Mouse (Mus musculus): ENCODE measurements around the gene Bpifa5. TPM values are rescaled to one million over a fixed set of nuclear protein-coding genes. Genes with fewer than 3 reads are reported as not detected.
A peak's percentile ranks its signal among the peaks of the same experiment; 100 is the strongest.

Bpifa5 gene
- total and polyA plus RNA-seq, 2 experiments from 2014 or later, result not detected

DNA sequence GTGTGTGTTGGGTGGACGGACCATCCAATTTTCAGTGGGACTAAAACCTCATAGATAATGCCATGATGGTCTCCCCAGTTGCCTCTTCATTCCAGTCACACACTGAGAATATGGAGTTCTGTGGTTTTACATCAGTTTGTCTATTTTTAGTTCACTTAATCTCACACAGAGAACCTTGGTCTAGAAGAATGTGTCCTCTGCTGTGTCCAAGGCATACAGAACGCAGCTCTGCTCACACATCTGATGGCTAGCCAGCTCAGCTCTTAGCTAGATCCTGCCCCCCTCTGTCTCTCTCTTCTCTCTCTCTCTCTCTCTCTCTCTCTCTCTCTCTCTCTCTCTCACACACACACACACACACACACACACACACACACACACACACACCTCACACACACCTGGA, 29.7 kb downstream of the Bpifa5 start:
- Histone ChIP-seq H3K4me3 (ENCODE audit: low read depth, low read length) (no peak overlapping the region), H3K27me3 (ENCODE audit: control insufficient read depth, insufficient read depth, low read length) (no peaks in the 10 kb centered on the region), H3K9ac (replicated peaks; ENCODE audit: low read depth, low read length) (no peak overlapping the region), H3K4me2 (ENCODE audit: low read depth, low read length) (no peak overlapping the region), H3K27ac (ENCODE audit: low read depth) (peak overlapping the region; percentile 91), H3K4me1 (ENCODE audit: control insufficient read depth, insufficient read depth) (peaks cover 25% of the 10 kb centered on the region), H3K36me3 (replicated peaks; ENCODE audit: control insufficient read depth, insufficient read depth, low read length) (no peaks in the 10 kb centered on the region), H3K9me3 (replicated peaks; ENCODE audit: control insufficient read depth, low read length) (no peaks in the 10 kb centered on the region)
- 33% methylated on average over 2 of the region's 2 CpGs for WGBS
- peak; percentile 82 for DNase-seq (ENCODE audit: low spot score)
- peak; percentile 89 for ATAC-seq (ENCODE audit: insufficient read depth, low read depth)
- no peak for TF ChIP-seq EP300 (IDR thresholded peaks at IDR 0.05; ENCODE audit: low read depth)
- no peak for TF ChIP-seq CTCF (IDR thresholded peaks at IDR 0.05; ENCODE audit: low read depth)

DNA sequence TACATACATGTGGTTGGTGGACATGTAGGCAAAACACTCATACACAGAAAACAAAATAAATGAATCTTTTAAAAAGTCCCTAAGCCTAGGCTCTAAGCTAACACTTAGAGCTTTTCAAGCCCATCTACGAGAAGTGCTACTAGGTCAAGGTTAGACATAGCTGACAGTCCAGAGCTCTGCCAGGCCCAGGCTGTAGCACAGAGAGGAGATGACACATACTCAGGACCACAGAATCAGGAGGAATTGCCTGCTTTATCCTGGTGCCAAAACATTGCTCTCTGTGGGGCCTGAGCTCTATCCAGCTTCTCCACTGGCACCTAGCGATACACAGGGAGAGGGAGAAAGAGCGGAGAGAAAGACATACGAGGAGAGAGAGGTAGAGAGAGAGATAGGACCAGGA, 30.7 kb downstream of the Bpifa5 start:
- Histone ChIP-seq H3K27ac (ENCODE audit: low read depth) (peak overlapping the region; percentile 91), H3K27me3 (ENCODE audit: control insufficient read depth, insufficient read depth, low read length) (no peaks in the 10 kb centered on the region), H3K4me2 (ENCODE audit: low read depth, low read length) (no peak overlapping the region), H3K9ac (replicated peaks; ENCODE audit: low read depth, low read length) (no peak overlapping the region), H3K4me1 (ENCODE audit: control insufficient read depth, insufficient read depth) (peaks cover 22% of the 10 kb centered on the region), H3K4me3 (ENCODE audit: low read depth, low read length) (no peak overlapping the region), H3K36me3 (replicated peaks; ENCODE audit: control insufficient read depth, insufficient read depth, low read length) (no peaks in the 10 kb centered on the region), H3K9me3 (replicated peaks; ENCODE audit: control insufficient read depth, low read length) (no peaks in the 10 kb centered on the region)
- DNase-seq (ENCODE audit: low spot score), result no peak
- ATAC-seq (ENCODE audit: insufficient read depth, low read depth), result no peak
- TF ChIP-seq EP300 (IDR thresholded peaks at IDR 0.05; ENCODE audit: low read depth), result no peak
- no peak for TF ChIP-seq CTCF (IDR thresholded peaks at IDR 0.05; ENCODE audit: low read depth)
- WGBS, result 57% methylated on average over 4 of the region's 4 CpGs

DNA sequence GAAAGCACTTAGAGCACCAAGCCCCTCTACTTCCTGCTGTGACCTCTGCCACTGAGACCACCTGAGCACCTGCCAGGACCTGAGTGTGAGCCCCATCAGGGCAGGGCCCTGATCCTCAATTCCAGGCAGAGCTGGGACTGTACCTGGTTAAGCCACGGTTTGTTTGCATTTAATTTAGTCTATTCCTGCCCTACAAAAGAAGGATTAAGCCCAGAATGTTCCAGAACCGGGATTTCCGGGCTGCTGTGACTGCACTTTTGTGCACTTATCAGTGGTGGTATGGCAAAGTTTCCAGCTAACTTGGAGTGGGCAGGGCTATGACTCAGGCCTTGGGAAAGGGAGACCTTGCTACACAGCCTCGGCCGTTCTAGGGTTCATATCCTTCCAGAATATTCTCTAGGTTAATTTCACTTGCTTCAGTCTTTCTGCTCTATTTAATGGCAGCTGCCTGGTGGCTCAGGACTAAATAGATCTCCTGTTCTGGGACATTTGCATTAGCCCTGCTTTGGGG, 31.6 kb downstream of the Bpifa5 start:
- no peak for ATAC-seq (ENCODE audit: insufficient read depth, low read depth)
- TF ChIP-seq CTCF (IDR thresholded peaks at IDR 0.05; ENCODE audit: low read depth) (no peak), EP300 (IDR thresholded peaks at IDR 0.05; ENCODE audit: low read depth) (no peak)

DNA sequence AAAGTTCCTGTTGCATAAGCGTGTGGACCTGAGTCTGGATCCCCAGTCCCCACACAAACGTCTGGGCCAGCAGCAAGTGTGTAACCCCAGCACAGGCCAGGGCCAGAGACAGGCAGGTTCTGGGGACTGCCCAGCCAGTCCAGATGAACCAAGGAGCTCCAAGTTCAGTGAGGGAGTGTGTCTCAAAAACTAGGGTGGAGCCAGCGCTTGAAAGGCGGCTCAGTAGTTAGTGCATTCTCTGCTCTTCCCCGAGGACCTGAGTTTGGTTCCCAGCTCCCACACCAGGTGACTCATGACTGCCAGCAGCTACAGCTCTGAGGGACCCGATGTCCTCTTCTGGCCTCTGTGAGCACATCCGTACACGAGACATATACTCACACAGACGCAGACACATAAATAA, 34.6 kb downstream of the Bpifa5 start:
- no peak for ATAC-seq (ENCODE audit: insufficient read depth, low read depth)
- Histone ChIP-seq H3K27ac (ENCODE audit: low read depth) (no peak overlapping the region), H3K9ac (replicated peaks; ENCODE audit: low read depth, low read length) (no peak overlapping the region), H3K27me3 (ENCODE audit: control insufficient read depth, insufficient read depth, low read length) (no peaks in the 10 kb centered on the region), H3K4me3 (ENCODE audit: low read depth, low read length) (no peak overlapping the region), H3K4me2 (ENCODE audit: low read depth, low read length) (no peak overlapping the region), H3K9me3 (replicated peaks; ENCODE audit: control insufficient read depth, low read length) (no peaks in the 10 kb centered on the region), H3K36me3 (replicated peaks; ENCODE audit: control insufficient read depth, insufficient read depth, low read length) (no peaks in the 10 kb centered on the region), H3K4me1 (ENCODE audit: control insufficient read depth, insufficient read depth) (peaks cover 16% of the 10 kb centered on the region)
- TF ChIP-seq CTCF (IDR thresholded peaks at IDR 0.05; ENCODE audit: low read depth) (no peak), EP300 (IDR thresholded peaks at IDR 0.05; ENCODE audit: low read depth) (no peak)
- no peak for DNase-seq (ENCODE audit: low spot score)
- 91% methylated on average over 9 of the region's 9 CpGs for WGBS

More for the DNA sequence above, 31.6 kb downstream of the Bpifa5 start:
- H3K36me3 ChIP-seq (replicated peaks; ENCODE audit: control insufficient read depth, insufficient read depth, low read length), result no peaks in the 10 kb centered on the region
- no peak for DNase-seq (ENCODE audit: low spot score)
- 50% methylated on average over 5 of the region's 5 CpGs for WGBS
- H3K4me2 ChIP-seq (ENCODE audit: low read depth, low read length), result no peak overlapping the region
- 0 out of 2 replicates have a peak overlapping the region, but pooled peaks have one; percentile 91 for H3K27ac ChIP-seq (ENCODE audit: low read depth)
- peaks cover 22% of the 10 kb centered on the region for H3K4me1 ChIP-seq (ENCODE audit: control insufficient read depth, insufficient read depth)
- no peak overlapping the region for H3K9ac ChIP-seq (replicated peaks; ENCODE audit: low read depth, low read length)
- no peaks in the 10 kb centered on the region for H3K27me3 ChIP-seq (ENCODE audit: control insufficient read depth, insufficient read depth, low read length)
- H3K4me3 ChIP-seq (ENCODE audit: low read depth, low read length), result no peak overlapping the region
- no peaks in the 10 kb centered on the region for H3K9me3 ChIP-seq (replicated peaks; ENCODE audit: control insufficient read depth, low read length)

DNA sequence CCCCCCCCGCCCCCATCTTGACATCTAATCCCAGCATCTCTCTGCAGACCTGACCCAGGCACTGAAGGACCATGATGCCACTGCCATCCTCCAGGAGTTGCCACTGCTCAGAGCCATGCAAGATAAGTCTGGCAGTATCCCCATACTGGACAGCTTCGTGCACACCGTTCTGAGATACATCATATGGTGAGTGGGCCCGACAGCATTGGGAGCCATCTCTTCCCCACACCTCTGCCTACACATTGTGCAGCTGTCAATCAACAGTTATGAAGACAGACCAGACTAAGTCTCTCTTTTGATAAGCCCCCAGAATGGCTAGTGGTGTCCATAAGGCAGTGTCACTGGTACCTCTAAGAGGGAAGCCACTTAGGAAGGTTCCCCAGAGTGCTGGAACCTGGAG, 42.2 kb downstream of the Bpifa5 start:
- no peaks in the 10 kb centered on the region for H3K27me3 ChIP-seq (ENCODE audit: control insufficient read depth, insufficient read depth, low read length)
- no peak for DNase-seq (ENCODE audit: low spot score)
- H3K9ac ChIP-seq (replicated peaks; ENCODE audit: low read depth, low read length), result no peak overlapping the region
- no peak for ATAC-seq (ENCODE audit: insufficient read depth, low read depth)
- H3K4me3 ChIP-seq (ENCODE audit: low read depth, low read length), result no peak overlapping the region
- H3K36me3 ChIP-seq (replicated peaks; ENCODE audit: control insufficient read depth, insufficient read depth, low read length), result no peaks in the 10 kb centered on the region
- TF ChIP-seq CTCF (IDR thresholded peaks at IDR 0.05; ENCODE audit: low read depth) (no peak), EP300 (IDR thresholded peaks at IDR 0.05; ENCODE audit: low read depth) (no peak)
- no peaks in the 10 kb centered on the region for H3K9me3 ChIP-seq (replicated peaks; ENCODE audit: control insufficient read depth, low read length)
- H3K4me1 ChIP-seq (ENCODE audit: control insufficient read depth, insufficient read depth), result peaks cover 6% of the 10 kb centered on the region
- H3K27ac ChIP-seq (ENCODE audit: low read depth), result no peak overlapping the region
- WGBS, result 90% methylated on average over 4 of the region's 4 CpGs
- no peak overlapping the region for H3K4me2 ChIP-seq (ENCODE audit: low read depth, low read length)

DNA sequence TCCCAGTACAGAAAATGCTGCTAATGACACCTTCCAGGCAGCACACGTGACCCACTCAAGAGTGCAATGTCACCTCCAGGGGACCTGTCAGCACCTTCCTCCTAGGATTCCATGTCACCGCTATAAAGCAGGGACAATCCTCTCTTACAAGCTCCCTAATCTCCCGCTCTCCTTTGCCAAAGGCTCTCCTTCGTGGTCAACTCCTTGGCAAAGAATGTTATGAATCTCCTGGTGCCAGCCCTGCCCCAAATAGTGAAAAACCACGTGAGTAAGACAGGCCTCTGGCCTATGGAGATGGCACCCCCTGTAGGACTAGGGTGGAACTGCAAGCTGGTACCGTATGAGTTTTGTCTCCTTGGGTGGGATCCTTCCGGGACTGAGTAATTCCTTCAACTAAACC, 44.5 kb downstream of the Bpifa5 start:
- Histone ChIP-seq H3K9ac (replicated peaks; ENCODE audit: low read depth, low read length) (no peak overlapping the region), H3K27ac (ENCODE audit: low read depth) (peak overlapping the region; percentile 90), H3K4me1 (ENCODE audit: control insufficient read depth, insufficient read depth) (peaks cover 6% of the 10 kb centered on the region), H3K9me3 (replicated peaks; ENCODE audit: control insufficient read depth, low read length) (no peaks in the 10 kb centered on the region), H3K4me2 (ENCODE audit: low read depth, low read length) (no peak overlapping the region), H3K4me3 (ENCODE audit: low read depth, low read length) (no peak overlapping the region), H3K36me3 (replicated peaks; ENCODE audit: control insufficient read depth, insufficient read depth, low read length) (no peaks in the 10 kb centered on the region), H3K27me3 (ENCODE audit: control insufficient read depth, insufficient read depth, low read length) (no peaks in the 10 kb centered on the region)
- ATAC-seq (ENCODE audit: insufficient read depth, low read depth) (peak; percentile 95), DNase-seq (ENCODE audit: low spot score) (peak; percentile 97)
- WGBS, result 28% methylated on average over 7 of the region's 7 CpGs
- TF ChIP-seq CTCF (IDR thresholded peaks at IDR 0.05; ENCODE audit: low read depth) (peak; percentile 95), EP300 (IDR thresholded peaks at IDR 0.05; ENCODE audit: low read depth) (peak; percentile 97)
